Comparison of ENCODE assay signal across 9 mouse cellular contexts in the genomic region with DNA sequence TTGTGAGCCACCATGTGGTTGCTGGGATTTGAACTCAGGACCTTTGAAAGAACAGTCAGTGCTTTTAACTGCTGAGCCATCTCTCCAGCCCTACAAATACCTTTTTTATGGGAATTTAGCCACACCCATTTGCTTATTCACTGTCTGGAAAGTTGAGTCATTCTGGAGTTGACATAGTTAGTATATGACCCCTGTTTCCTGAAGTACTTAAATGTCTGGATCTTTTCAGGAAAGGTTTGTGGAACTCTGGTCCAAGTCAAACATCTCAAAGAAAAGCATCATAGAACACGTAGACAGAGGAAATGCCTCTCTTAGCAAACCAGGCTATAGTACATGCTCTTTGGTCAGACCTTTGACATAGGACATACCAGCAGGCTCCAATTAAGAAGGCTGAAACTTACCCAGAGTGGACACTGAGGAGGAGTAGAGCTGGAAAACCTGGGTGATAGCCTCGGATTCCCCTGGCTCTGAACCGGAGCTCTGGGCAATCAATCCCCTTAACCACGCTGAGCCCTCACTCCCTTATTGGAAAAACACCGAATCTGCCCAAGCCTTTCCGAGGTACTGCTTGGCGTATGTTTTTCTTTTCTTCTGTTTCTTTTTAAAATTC. TPM values are rescaled to one million over a fixed set of nuclear protein-coding genes. Genes with fewer than 3 reads are reported as not detected.
DNase-seq lines count a peak whose midpoint lies in the region; ATAC-seq lines count a peak whose summit lies in the region.
"Had no signal": no experiment of that assay in that cellular context is flagged by ENCODE, and none has a peak within 500 bp of the region (broad histone marks: within the 10 kb centered on the region; RNA-seq: fewer than 3 reads in every experiment).

No protein-coding gene starts in this region.

- H3K27me3 ChIP-seq in forebrain, embryonic 11.5 days (ENCODE audit: control insufficient read depth, insufficient read depth, low read length) = no peaks in the 10 kb centered on the region
- H3K27me3 ChIP-seq in kidney, embryonic 16.5 days (ENCODE audit: insufficient read depth, low read length) = no peaks in the 10 kb centered on the region
- no peaks in the 10 kb centered on the region for H3K27me3 ChIP-seq in stomach, embryonic 16.5 days (ENCODE audit: control insufficient read depth, insufficient read depth, low read length)

- H3K4me2 ChIP-seq in forebrain, embryonic 11.5 days (ENCODE audit: low read depth, low read length, severe bottlenecking) = no peak overlapping the region
- peak overlapping the region; percentile 37 for H3K4me2 ChIP-seq in kidney, embryonic 16.5 days (replicated peaks; ENCODE audit: low read depth, low read length)
- no peak overlapping the region for H3K4me2 ChIP-seq in stomach, embryonic 16.5 days (ENCODE audit: low read depth, low read length)

- H3K4me1 ChIP-seq in forebrain, embryonic 11.5 days (replicated peaks; ENCODE audit: control insufficient read depth, insufficient read depth, low read length) = peaks cover 9% of the 10 kb centered on the region; the same call in 1 of the 2 replicates
- H3K4me1 ChIP-seq in kidney, embryonic 16.5 days (ENCODE audit: insufficient read depth, low read length) = peaks cover 20% of the 10 kb centered on the region
- H3K4me1 ChIP-seq in stomach, embryonic 16.5 days (ENCODE audit: control insufficient read depth, insufficient read depth, low read length) = no peaks in the 10 kb centered on the region

- no peaks in the 10 kb centered on the region for H3K36me3 ChIP-seq in forebrain, embryonic 11.5 days (ENCODE audit: control insufficient read depth, insufficient read depth, low read length)
- peaks cover 20% of the 10 kb centered on the region for H3K36me3 ChIP-seq in kidney, embryonic 16.5 days (ENCODE audit: insufficient read depth, low read length)
- H3K36me3 ChIP-seq in stomach, embryonic 16.5 days (ENCODE audit: control insufficient read depth, insufficient read depth, low read length) = no peaks in the 10 kb centered on the region

- WGBS in forebrain, embryonic 11.5 days = 40% methylated on average over 7 of the region's 7 CpGs
- WGBS in kidney, embryonic 16.5 days = 22% methylated on average over 7 of the region's 7 CpGs
- whole genome bisulfite sequencing in stomach, embryonic 16.5 days = 71% methylated on average over 7 of the region's 7 CpGs

- H3K4me3 ChIP-seq in forebrain, embryonic 11.5 days (ENCODE audit: low read depth, low read length) = no peak overlapping the region
- H3K4me3 ChIP-seq in kidney, embryonic 16.5 days (ENCODE audit: low read length) = no peak overlapping the region
- no peak overlapping the region for H3K4me3 ChIP-seq in stomach, embryonic 16.5 days (replicated peaks; ENCODE audit: low read length)

- peak; percentile 43 for DNase-seq in kidney, adult 9 months
- no peak for DNase-seq in kidney, postnatal 10 days
- DNase-seq in forebrain, embryonic 11.5 days (ENCODE audit: low spot score) = no peak
- DNase-seq in ovary, postnatal 14 days (ENCODE audit: low spot score) = no peak
- DNase-seq in spleen, postnatal 10 days (ENCODE audit: low spot score in 2 of 2) = no peak
- DNase-seq: layer of hippocampus, adult 9-11 months had no signal

- H3K27ac ChIP-seq in forebrain, embryonic 11.5 days (ENCODE audit: low read depth, low read length) = no peak overlapping the region
- peak overlapping the region; percentile 89 for H3K27ac ChIP-seq in kidney, embryonic 16.5 days (ENCODE audit: low read length)
- peak overlapping the region; percentile 0; the same call in 1 of the 2 replicates for H3K27ac ChIP-seq in stomach, embryonic 16.5 days (ENCODE audit: low read length)
- H3K27ac ChIP-seq: liver, embryonic 14.5 days had no signal

- no peak; the same call in 1 of the 2 replicates for ATAC-seq in forebrain, embryonic 11.5 days (replicated peaks; ENCODE audit: low FRiP score)
- peak; percentile 86 for ATAC-seq in kidney, embryonic 16.5 days (ENCODE audit: low FRiP score, low TSS enrichment)
- ATAC-seq in stomach, embryonic 16.5 days (ENCODE audit: insufficient read depth, low FRiP score) = no peak

- no peaks in the 10 kb centered on the region for H3K9me3 ChIP-seq in forebrain, embryonic 11.5 days (ENCODE audit: control insufficient read depth, low read length)
- no peaks in the 10 kb centered on the region for H3K9me3 ChIP-seq in kidney, embryonic 16.5 days (ENCODE audit: low read length)
- no peaks in the 10 kb centered on the region for H3K9me3 ChIP-seq in stomach, embryonic 16.5 days (replicated peaks; ENCODE audit: control insufficient read depth, low read length)

- H3K9ac ChIP-seq in forebrain, embryonic 11.5 days (ENCODE audit: low read length) = peak overlapping the region; percentile 29; the same call in 1 of the 2 replicates
- H3K9ac ChIP-seq in kidney, embryonic 16.5 days (replicated peaks; ENCODE audit: low read length) = 0 out of 2 replicates have a peak overlapping the region, but pooled peaks have one; percentile 1
- H3K9ac ChIP-seq in stomach, embryonic 16.5 days (ENCODE audit: low read length) = no peak overlapping the region
- H3K9ac ChIP-seq: liver, embryonic 14.5 days had no signal

RNA-seq across cellular contexts. Expression of gene Itgav, which starts 34.5 kb away (rescaled TPM):
- polyA plus RNA-seq in forebrain, embryonic 11.5 days (2014; fragmentation: Nextera tagmentation; extraction: Ambion mirVana) = 43.8 and 48.3 TPM in 2 replicates
- 77.1 and 88.9 TPM in 2 replicates for polyA plus RNA-seq in kidney, embryonic 16.5 days (2015; fragmentation: Nextera tagmentation; extraction: Ambion mirVana)
- 76.8 and 77.2 TPM in 2 replicates for polyA plus RNA-seq in stomach, embryonic 16.5 days (2015; fragmentation: Nextera tagmentation; extraction: Ambion mirVana)

RNA-seq across cellular contexts. Expression of gene Fam171b, which starts 53.7 kb away (rescaled TPM):
- 56.6 and 58.9 TPM in 2 replicates for polyA plus RNA-seq in forebrain, embryonic 11.5 days (2014; fragmentation: Nextera tagmentation; extraction: Ambion mirVana)
- 5.4 and 5.9 TPM in 2 replicates for polyA plus RNA-seq in kidney, embryonic 16.5 days (2015; fragmentation: Nextera tagmentation; extraction: Ambion mirVana)
- 12.2 and 13.0 TPM in 2 replicates for polyA plus RNA-seq in stomach, embryonic 16.5 days (2015; fragmentation: Nextera tagmentation; extraction: Ambion mirVana)
